Mouse (Mus musculus): ENCODE results near the gene Dapk2. TPM values are rescaled to one million over a fixed set of nuclear protein-coding genes. Genes with fewer than 3 reads are reported as not detected.

Dapk2 gene
- polyA plus RNA-seq, 1 experiment from 2014 or later = 12.3 TPM

GRCm38 (mm10) chr9:66124681-66125542, 33.1 kb upstream of the Dapk2 start:
- no peaks in the 10 kb centered on the region for H3K9me3 ChIP-seq (replicated peaks)
- peak; percentile 94 for ATAC-seq
- H3K27me3 ChIP-seq (replicated peaks) = no peaks in the 10 kb centered on the region
- H3K36me3 ChIP-seq = peaks cover 5% of the 10 kb centered on the region; the same call in 1 of the 2 replicates
- peak overlapping the region; percentile 96 for H3K27ac ChIP-seq
- H3K4me3 ChIP-seq = peak overlapping the region; percentile 88
- peak overlapping the region; percentile 92 for H3K4me2 ChIP-seq
- peak overlapping the region; percentile 91 for H3K9ac ChIP-seq
- WGBS (ENCODE audit: insufficient replicate concordance) = 10% methylated on average over 33 of the region's 33 CpGs
- peaks cover 79% of the 10 kb centered on the region for H3K4me1 ChIP-seq

- Histone ChIP-seq H3K27ac (peak overlapping the region; percentile 96), H3K4me2 (peak overlapping the region; percentile 92), H3K9ac (peak overlapping the region; percentile 83), H3K4me3 (peak overlapping the region; percentile 80), H3K36me3 (peaks cover 13% of the 10 kb centered on the region), H3K4me1 (peaks cover 77% of the 10 kb centered on the region), H3K27me3 (replicated peaks) (no peaks in the 10 kb centered on the region), H3K9me3 (replicated peaks) (no peaks in the 10 kb centered on the region)
- ATAC-seq = no peak
- 10% methylated on average over 12 of the region's 12 CpGs for WGBS (ENCODE audit: insufficient replicate concordance)
Measured at GRCm38 (mm10) chr9:66125543-66126455, 32.2 kb upstream of the Dapk2 start.

- under 1% methylated on average over 34 of the region's 34 CpGs for WGBS (ENCODE audit: insufficient replicate concordance)
- no peaks in the 10 kb centered on the region for H3K9me3 ChIP-seq (replicated peaks)
- peak within 1 kb of the TSS; percentile 83 for H3K9ac ChIP-seq
- H3K4me3 ChIP-seq = peak within 1 kb of the TSS; percentile 80
- peak within 1 kb of the TSS; percentile 96 for H3K27ac ChIP-seq
- peak within 1 kb of the TSS; percentile 92 for H3K4me2 ChIP-seq
- H3K4me1 ChIP-seq = peaks cover 73% of the 10 kb centered on the region
- H3K27me3 ChIP-seq (replicated peaks) = no peaks in the 10 kb centered on the region
- peak; percentile 67 for ATAC-seq
- peaks cover 18% of the 10 kb centered on the region for H3K36me3 ChIP-seq
Measured at GRCm38 (mm10) chr9:66126456-66127192, 31.4 kb upstream of the Dapk2 start, which contains the start of the genes Snx1 and Ciao2a. Gene Snx1, minus strand, starts transcription at chr9:66126587. Gene Ciao2a, plus strand, starts transcription at chr9:66126611.

GRCm38 (mm10) chr9:66127193-66127546, 30.9 kb upstream of the Dapk2 start:
- ATAC-seq = no peak
- Histone ChIP-seq H3K36me3 (peaks cover 24% of the 10 kb centered on the region), H3K4me3 (peak overlapping the region; percentile 80), H3K9ac (peak overlapping the region; percentile 83), H3K4me2 (peak overlapping the region; percentile 92), H3K27ac (peak overlapping the region; percentile 96), H3K9me3 (replicated peaks) (no peaks in the 10 kb centered on the region), H3K27me3 (replicated peaks) (no peaks in the 10 kb centered on the region), H3K4me1 (peaks cover 69% of the 10 kb centered on the region)
- WGBS (ENCODE audit: insufficient replicate concordance) = 14% methylated on average over 6 of the region's 6 CpGs

- peak overlapping the region; percentile 80 for H3K4me3 ChIP-seq
- H3K36me3 ChIP-seq = peaks cover 31% of the 10 kb centered on the region
- no peak for ATAC-seq
- peak overlapping the region; percentile 92 for H3K4me2 ChIP-seq
- 35% methylated on average over 4 of the region's 4 CpGs for WGBS (ENCODE audit: insufficient replicate concordance)
- no peaks in the 10 kb centered on the region for H3K27me3 ChIP-seq (replicated peaks)
- peak overlapping the region; percentile 96 for H3K27ac ChIP-seq
- H3K4me1 ChIP-seq = peaks cover 63% of the 10 kb centered on the region
- H3K9ac ChIP-seq = peak overlapping the region; percentile 83
- no peaks in the 10 kb centered on the region for H3K9me3 ChIP-seq (replicated peaks)
Measured at GRCm38 (mm10) chr9:66127884-66128283, 30.1 kb upstream of the Dapk2 start.

- Histone ChIP-seq H3K27me3 (replicated peaks) (no peaks in the 10 kb centered on the region), H3K4me3 (no peak overlapping the region), H3K9ac (no peak overlapping the region; the same call in 1 of the 2 replicates), H3K9me3 (replicated peaks) (no peaks in the 10 kb centered on the region), H3K4me2 (no peak overlapping the region), H3K27ac (no peak overlapping the region), H3K36me3 (peaks cover 67% of the 10 kb centered on the region), H3K4me1 (peaks cover 40% of the 10 kb centered on the region)
- ATAC-seq = no peak
- 62% methylated on average over 2 of the region's 2 CpGs for WGBS (ENCODE audit: insufficient replicate concordance)
Measured at GRCm38 (mm10) chr9:66131466-66131865, 26.6 kb upstream of the Dapk2 start.

GRCm38 (mm10) chr9:66135967-66136366, 22.1 kb upstream of the Dapk2 start:
- Histone ChIP-seq H3K9ac (no peak overlapping the region), H3K9me3 (replicated peaks) (no peaks in the 10 kb centered on the region), H3K36me3 (peaks cover 95% of the 10 kb centered on the region), H3K4me3 (no peak overlapping the region), H3K4me2 (no peak overlapping the region), H3K4me1 (peaks cover 5% of the 10 kb centered on the region; the same call in 1 of the 2 replicates), H3K27me3 (replicated peaks) (no peaks in the 10 kb centered on the region), H3K27ac (no peak overlapping the region)
- WGBS (ENCODE audit: insufficient replicate concordance) = 37% methylated on average over 4 of the region's 4 CpGs
- no peak for ATAC-seq

- Histone ChIP-seq H3K27me3 (replicated peaks) (no peaks in the 10 kb centered on the region), H3K9me3 (replicated peaks) (no peaks in the 10 kb centered on the region), H3K4me2 (no peak overlapping the region), H3K9ac (no peak overlapping the region), H3K36me3 (peaks cover 80% of the 10 kb centered on the region), H3K4me3 (no peak overlapping the region), H3K27ac (no peak overlapping the region), H3K4me1 (no peaks in the 10 kb centered on the region)
- ATAC-seq = no peak
- 89% methylated on average over 7 of the region's 7 CpGs for WGBS (ENCODE audit: insufficient replicate concordance)
Measured at GRCm38 (mm10) chr9:66138193-66138592, 19.8 kb upstream of the Dapk2 start.

- H3K4me3 ChIP-seq = no peak overlapping the region
- H3K9ac ChIP-seq = no peak overlapping the region
- ATAC-seq = no peak
- no peak overlapping the region for H3K4me2 ChIP-seq
- H3K27me3 ChIP-seq (replicated peaks) = no peaks in the 10 kb centered on the region
- no peaks in the 10 kb centered on the region for H3K9me3 ChIP-seq (replicated peaks)
- H3K36me3 ChIP-seq = peaks cover 39% of the 10 kb centered on the region
- WGBS (ENCODE audit: insufficient replicate concordance) = 76% methylated on average over 1 of the region's 1 CpGs
- H3K27ac ChIP-seq = no peak overlapping the region
- no peaks in the 10 kb centered on the region for H3K4me1 ChIP-seq
Measured at GRCm38 (mm10) chr9:66142265-66142664, 15.8 kb upstream of the Dapk2 start.

GRCm38 (mm10) chr9:66144248-66144647, 13.8 kb upstream of the Dapk2 start:
- 3% methylated on average over 6 of the region's 6 CpGs for WGBS (ENCODE audit: insufficient replicate concordance)

GRCm38 (mm10) chr9:66146141-66146540, 11.9 kb upstream of the Dapk2 start:
- H3K4me3 ChIP-seq = no peak overlapping the region
- H3K9ac ChIP-seq = no peak overlapping the region
- H3K27me3 ChIP-seq (replicated peaks) = peaks cover 10% of the 10 kb centered on the region
- no peak overlapping the region for H3K27ac ChIP-seq
- no peak overlapping the region for H3K4me2 ChIP-seq
- H3K4me1 ChIP-seq = no peaks in the 10 kb centered on the region
- H3K9me3 ChIP-seq (replicated peaks) = no peaks in the 10 kb centered on the region
- peaks cover 3% of the 10 kb centered on the region; the same call in 1 of the 2 replicates for H3K36me3 ChIP-seq
- ATAC-seq = no peak

More at GRCm38 (mm10) chr9:66144248-66144647, 13.8 kb upstream of the Dapk2 start:
- no peak overlapping the region for H3K27ac ChIP-seq
- H3K9ac ChIP-seq = no peak overlapping the region
- H3K36me3 ChIP-seq = peaks cover 21% of the 10 kb centered on the region
- no peak overlapping the region for H3K4me2 ChIP-seq
- H3K4me3 ChIP-seq = no peak overlapping the region
- H3K27me3 ChIP-seq (replicated peaks) = no peaks in the 10 kb centered on the region; the same call in none of the 2 replicates
- ATAC-seq = no peak
- no peaks in the 10 kb centered on the region for H3K4me1 ChIP-seq
- no peaks in the 10 kb centered on the region for H3K9me3 ChIP-seq (replicated peaks)
